Mouse (Mus musculus) kidney, embryonic 15.5 days (tissue): ENCODE results near the gene Elp1. TPM values are rescaled to one million over a fixed set of nuclear protein-coding genes. Genes with fewer than 3 reads are reported as not detected.

Experiments
- ATAC-seq: fragments of 200-750 bp; cut with Nextera tagmentation; replicated peaks from 2 replicates; pipeline ENCODE4 v1.8.0; 2017; ENCODE audit warnings: moderate TSS enrichment; ENCODE audit not compliant: low FRiP score
- H3K27ac ChIP-seq: fragments of 300-500 bp; sonication (generic); 2 replicates; pipeline ENCODE4 v1.5.1; 2015; ENCODE audit warnings: mild to moderate bottlenecking, inconsistent platforms
- H3K27me3 ChIP-seq: fragments of 300-500 bp; sonication (generic); 2 replicates; pipeline ENCODE4 v1.6.1; 2015; ENCODE audit warnings: inconsistent platforms
- H3K36me3 ChIP-seq: fragments of 300-500 bp; sonication (generic); 2 replicates; pipeline ENCODE4 v1.6.1; 2015; ENCODE audit warnings: inconsistent platforms
- H3K4me1 ChIP-seq: fragments of 300-500 bp; sonication (generic); 2 replicates; pipeline ENCODE4 v1.6.1; 2015; ENCODE audit warnings: inconsistent platforms
- H3K4me2 ChIP-seq: fragments of 300-500 bp; sonication (generic); 2 replicates; pipeline ENCODE4 v1.6.1; 2015; ENCODE audit warnings: moderate library complexity, mild to moderate bottlenecking, inconsistent platforms
- H3K4me3 ChIP-seq: fragments of 300-500 bp; sonication (generic); replicated peaks from 2 replicates; pipeline ENCODE4 v1.5.1; 2015; ENCODE audit warnings: mild to moderate bottlenecking, inconsistent platforms
- H3K9ac ChIP-seq: fragments of 300-500 bp; sonication (generic); 2 replicates; pipeline ENCODE4 v1.6.1; 2015; ENCODE audit warnings: mild to moderate bottlenecking, inconsistent platforms
- H3K9me3 ChIP-seq: fragments of 300-500 bp; sonication (generic); replicated peaks from 2 replicates; pipeline ENCODE4 v1.6.1; 2016; ENCODE audit warnings: inconsistent platforms
- WGBS: fragments of 180-500 bp; shearing (Covaris S2); methylation state at CpG from one replicate; pipeline ENCODE4 v1.1.7; 2015; ENCODE audit warnings: mixed read lengths; 5-methylcytosine and 5-hydroxymethylcytosine counted together
- polyA plus RNA-seq: library from polyadenylated mRNA; unstranded; fragments of >200 nt; fragmentation: Nextera tagmentation; extraction: Ambion mirVana; gene quantifications from 2 replicates; pipeline ENCODE4 v1.2.1, GENCODE M21; 2015

Elp1 gene
- polyA plus RNA-seq, 1 experiment from 2014 or later, result 44.1 TPM

- H3K9ac ChIP-seq, result no peak overlapping the region
- no peak overlapping the region for H3K4me2 ChIP-seq
- H3K9me3 ChIP-seq, result no peaks in the 10 kb centered on the region
- WGBS, result 94% methylated on average over 7 of the region's 7 CpGs
- no peak overlapping the region for H3K27ac ChIP-seq
- no peaks in the 10 kb centered on the region for H3K4me1 ChIP-seq
- H3K36me3 ChIP-seq, result peaks cover 97% of the 10 kb centered on the region
- H3K27me3 ChIP-seq, result no peaks in the 10 kb centered on the region
- no peak overlapping the region for H3K4me3 ChIP-seq
- no peak for ATAC-seq
These were observed 33.2 kb downstream of the Elp1 start for GRCm38 (mm10) chr4:56768913-56769312.

DNA sequence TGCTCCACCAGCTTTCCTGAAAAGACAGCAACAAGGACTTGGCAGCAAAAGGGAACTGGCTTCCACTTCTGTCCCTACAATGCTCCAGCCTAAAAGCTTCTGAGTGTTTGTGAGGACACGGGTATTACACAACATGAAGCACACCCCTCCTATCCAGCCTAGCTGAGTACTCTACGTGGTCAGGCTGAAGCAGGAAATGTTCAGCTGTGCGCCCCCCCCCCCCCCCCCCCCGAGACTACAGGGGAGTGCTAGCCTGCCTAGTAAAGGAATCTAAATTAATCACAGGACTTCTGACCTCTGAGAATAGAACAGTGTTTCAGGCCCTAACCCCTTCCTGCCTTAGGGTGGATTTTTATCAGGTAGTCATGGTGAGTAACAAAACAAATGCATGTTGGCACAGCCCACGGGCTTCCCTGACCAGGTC lies 34.3 kb downstream of the Elp1 start:
- H3K27me3 ChIP-seq, result no peaks in the 10 kb centered on the region
- ATAC-seq, result no peak
- 70% methylated on average over 5 of the region's 5 CpGs for WGBS

GRCm38 (mm10) chr4:56757693-56758092 lies 44.4 kb downstream of the Elp1 start:
- Histone ChIP-seq H3K27ac (no peak overlapping the region), H3K36me3 (peaks cover 99% of the 10 kb centered on the region), H3K4me2 (no peak overlapping the region), H3K4me3 (no peak overlapping the region), H3K9me3 (no peaks in the 10 kb centered on the region), H3K27me3 (no peaks in the 10 kb centered on the region), H3K4me1 (no peaks in the 10 kb centered on the region), H3K9ac (no peak overlapping the region)
- WGBS, result 100% methylated on average over 1 of the region's 1 CpGs
- no peak for ATAC-seq

More for the DNA sequence above, 34.3 kb downstream of the Elp1 start:
- Histone ChIP-seq H3K4me1 (no peaks in the 10 kb centered on the region), H3K9me3 (no peaks in the 10 kb centered on the region), H3K36me3 (peaks cover 97% of the 10 kb centered on the region), H3K4me2 (no peak overlapping the region), H3K9ac (no peak overlapping the region), H3K4me3 (no peak overlapping the region), H3K27ac (no peak overlapping the region)

DNA sequence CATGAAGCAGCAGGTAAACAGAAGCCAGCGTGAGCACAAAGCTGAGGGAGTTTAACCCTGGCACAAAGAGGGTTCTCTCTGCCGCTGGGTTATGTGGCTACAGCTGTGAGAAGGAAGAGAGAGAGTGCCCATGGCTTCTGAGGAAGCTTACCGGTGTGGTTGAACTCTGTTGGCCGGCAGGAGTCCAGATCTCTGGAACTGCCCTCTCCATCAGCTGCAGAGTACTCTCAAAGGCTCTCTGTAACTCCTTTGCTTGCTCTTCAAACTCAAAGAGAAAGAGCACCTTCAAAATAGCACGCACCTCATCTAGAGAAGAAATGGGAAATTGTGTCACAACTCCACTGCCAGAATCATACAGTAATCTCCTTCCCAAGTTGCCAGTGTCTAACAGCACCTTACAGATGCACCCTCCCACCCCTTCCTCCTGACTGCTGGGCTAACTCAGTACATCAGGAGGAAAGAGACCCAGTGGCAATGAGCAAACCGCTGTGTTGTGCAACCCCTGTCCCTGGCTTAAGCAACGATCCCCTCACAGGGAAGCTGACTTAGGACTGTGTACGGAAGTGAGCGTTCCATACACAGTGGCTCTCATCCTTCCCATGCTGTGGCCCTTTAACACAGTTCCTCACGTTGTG lies 45.0 kb downstream of the Elp1 start:
- Histone ChIP-seq H3K4me1 (no peaks in the 10 kb centered on the region), H3K27me3 (no peaks in the 10 kb centered on the region), H3K4me3 (no peak overlapping the region), H3K36me3 (peaks cover 96% of the 10 kb centered on the region), H3K9ac (no peak overlapping the region), H3K4me2 (no peak overlapping the region), H3K27ac (no peak overlapping the region), H3K9me3 (no peaks in the 10 kb centered on the region)
- ATAC-seq, result no peak
- 92% methylated on average over 10 of the region's 10 CpGs for WGBS

GRCm38 (mm10) chr4:56756021-56756420 lies 46.1 kb downstream of the Elp1 start:
- Histone ChIP-seq H3K4me1 (no peaks in the 10 kb centered on the region), H3K27ac (no peak overlapping the region), H3K9me3 (no peaks in the 10 kb centered on the region), H3K4me2 (no peak overlapping the region), H3K4me3 (no peak overlapping the region), H3K9ac (no peak overlapping the region), H3K36me3 (peaks cover 96% of the 10 kb centered on the region), H3K27me3 (no peaks in the 10 kb centered on the region)
- ATAC-seq, result no peak
- 92% methylated on average over 5 of the region's 5 CpGs for WGBS

DNA sequence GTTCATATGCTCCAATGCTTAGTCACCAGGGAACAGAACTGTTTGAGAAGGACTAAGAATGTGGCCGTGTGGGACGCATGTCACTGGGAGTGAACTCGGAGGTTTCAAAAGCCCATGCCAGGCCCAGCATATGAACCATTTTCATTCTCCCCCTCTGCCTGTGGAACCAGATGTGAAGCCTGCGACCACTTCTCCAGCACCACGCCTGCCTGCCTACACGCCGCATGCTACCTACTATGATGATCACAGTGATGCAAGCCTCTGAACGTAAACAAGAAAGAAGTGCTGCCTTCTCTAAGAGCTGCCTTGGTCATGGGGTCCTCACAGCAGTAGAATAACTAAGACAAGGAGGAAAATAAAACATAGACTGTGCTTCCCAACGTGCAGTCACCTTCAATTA lies 54.7 kb downstream of the Elp1 start:
- no peak overlapping the region for H3K9ac ChIP-seq
- H3K27ac ChIP-seq, result no peak overlapping the region
- WGBS, result 94% methylated on average over 9 of the region's 9 CpGs
- no peaks in the 10 kb centered on the region for H3K27me3 ChIP-seq
- no peaks in the 10 kb centered on the region for H3K4me1 ChIP-seq
- H3K9me3 ChIP-seq, result no peaks in the 10 kb centered on the region
- peaks cover 71% of the 10 kb centered on the region for H3K36me3 ChIP-seq
- no peak for ATAC-seq
- no peak overlapping the region for H3K4me3 ChIP-seq
- no peak overlapping the region for H3K4me2 ChIP-seq

DNA sequence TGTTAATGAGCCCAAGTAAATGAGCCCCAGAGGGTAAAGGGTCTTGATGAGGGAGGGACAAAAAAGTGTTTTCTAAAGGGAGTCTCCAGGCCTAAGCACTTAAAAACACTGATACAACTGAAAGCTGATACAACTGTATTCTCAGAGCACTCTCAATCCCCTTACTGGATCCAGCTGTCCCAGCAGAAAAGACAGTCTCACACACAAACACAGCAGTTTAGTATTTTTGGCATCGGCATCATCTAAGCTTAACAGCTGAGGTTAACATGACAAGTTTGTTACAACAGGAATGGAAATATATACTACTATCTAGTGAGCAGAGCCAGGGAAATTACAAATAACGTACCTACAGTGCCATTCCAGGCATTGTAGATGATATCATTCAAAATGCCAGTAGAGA lies 55.8 kb downstream of the Elp1 start:
- no peak overlapping the region for H3K9ac ChIP-seq
- H3K9me3 ChIP-seq, result no peaks in the 10 kb centered on the region
- ATAC-seq, result no peak
- H3K4me1 ChIP-seq, result no peaks in the 10 kb centered on the region
- H3K4me3 ChIP-seq, result no peak overlapping the region
- no peak overlapping the region for H3K27ac ChIP-seq
- H3K27me3 ChIP-seq, result no peaks in the 10 kb centered on the region
- peaks cover 63% of the 10 kb centered on the region for H3K36me3 ChIP-seq
- H3K4me2 ChIP-seq, result no peak overlapping the region
- WGBS, result 74% methylated on average over 2 of the region's 2 CpGs

GRCm38 (mm10) chr4:56743363-56744195 lies 58.6 kb downstream of the Elp1 start, which contains the start of gene Actl7a:
TSS of gene Actl7a (plus strand) at chr4:56743413.
- 97% methylated on average over 21 of the region's 21 CpGs for WGBS
- Histone ChIP-seq H3K27ac (no peak within 1 kb of the TSS), H3K9me3 (no peaks in the 10 kb centered on the region), H3K4me2 (no peak within 1 kb of the TSS), H3K36me3 (peaks cover 37% of the 10 kb centered on the region), H3K27me3 (no peaks in the 10 kb centered on the region), H3K4me3 (no peak within 1 kb of the TSS), H3K4me1 (no peaks in the 10 kb centered on the region), H3K9ac (no peak within 1 kb of the TSS)
- ATAC-seq, result no peak

DNA sequence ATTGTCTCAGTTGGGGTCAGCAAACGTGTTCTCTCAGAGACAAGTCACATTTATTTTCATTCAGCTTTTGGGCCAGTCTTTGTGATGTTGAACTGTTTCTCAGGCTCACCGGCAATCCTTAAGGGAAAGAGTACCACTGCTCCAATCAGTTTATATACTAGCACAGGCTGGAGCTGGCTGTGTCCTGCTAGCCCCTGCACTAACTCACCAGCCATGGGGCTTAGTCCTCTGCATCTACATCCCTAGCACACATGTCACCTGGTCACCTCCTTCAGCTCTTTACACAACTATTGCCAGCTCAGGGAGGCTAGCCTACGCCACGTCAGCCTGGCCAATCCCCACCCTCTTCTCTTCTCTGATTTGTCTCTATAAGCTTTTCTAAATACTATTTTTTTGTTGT lies 59.4 kb downstream of the Elp1 start:
- Histone ChIP-seq H3K9ac (no peak overlapping the region), H3K4me3 (no peak overlapping the region), H3K27ac (no peak overlapping the region), H3K4me2 (no peak overlapping the region), H3K27me3 (no peaks in the 10 kb centered on the region), H3K36me3 (peaks cover 29% of the 10 kb centered on the region), H3K4me1 (no peaks in the 10 kb centered on the region), H3K9me3 (no peaks in the 10 kb centered on the region)
- 90% methylated on average over 4 of the region's 4 CpGs for WGBS
- no peak for ATAC-seq

DNA sequence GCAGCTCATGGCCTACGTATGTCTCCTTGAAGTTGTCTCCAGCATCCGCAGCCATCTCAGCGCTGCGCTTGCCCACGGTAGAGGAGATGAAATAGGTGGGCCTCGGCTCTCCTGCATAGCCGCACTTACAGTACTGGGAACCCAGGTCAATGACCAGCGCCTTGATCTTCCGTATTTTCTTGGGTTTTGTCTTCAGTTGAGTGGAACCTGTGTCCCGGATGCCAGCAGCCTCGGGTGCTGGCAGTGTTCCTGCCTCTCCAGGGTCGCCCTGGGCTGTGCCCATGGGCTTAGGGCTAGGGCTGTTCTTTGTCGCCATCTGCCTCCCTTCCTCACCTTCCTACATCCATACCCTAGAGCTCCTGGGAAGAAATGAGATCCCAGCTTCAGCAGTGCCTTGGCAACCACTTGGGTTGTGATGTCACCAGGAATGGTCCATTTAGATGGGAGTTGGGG lies 61.1 kb downstream of the Elp1 start, which contains the start of gene Actl7b:
Gene Actl7b, minus strand, starts transcription at position 403 of the 453 bp plus-strand sequence.
- H3K9ac ChIP-seq, result no peak within 1 kb of the TSS
- WGBS, result 95% methylated on average over 13 of the region's 13 CpGs
- no peaks in the 10 kb centered on the region for H3K27me3 ChIP-seq
- H3K27ac ChIP-seq, result no peak within 1 kb of the TSS
- H3K36me3 ChIP-seq, result peaks cover 17% of the 10 kb centered on the region
- H3K4me1 ChIP-seq, result no peaks in the 10 kb centered on the region
- no peak within 1 kb of the TSS for H3K4me3 ChIP-seq
- no peak for ATAC-seq
- no peaks in the 10 kb centered on the region for H3K9me3 ChIP-seq
- no peak within 1 kb of the TSS for H3K4me2 ChIP-seq

- H3K27ac ChIP-seq, result no peak overlapping the region
- 93% methylated on average over 20 of the region's 20 CpGs for WGBS
- peaks cover 17% of the 10 kb centered on the region; the same call in 1 of the 2 replicates for H3K36me3 ChIP-seq
- H3K4me2 ChIP-seq, result no peak overlapping the region
- H3K4me3 ChIP-seq, result no peak overlapping the region
- no peaks in the 10 kb centered on the region for H3K27me3 ChIP-seq
- no peaks in the 10 kb centered on the region for H3K4me1 ChIP-seq
- no peak for ATAC-seq
- H3K9ac ChIP-seq, result no peak overlapping the region
- no peaks in the 10 kb centered on the region for H3K9me3 ChIP-seq
These were observed 61.5 kb downstream of the Elp1 start for GRCm38 (mm10) chr4:56740611-56741010.

DNA sequence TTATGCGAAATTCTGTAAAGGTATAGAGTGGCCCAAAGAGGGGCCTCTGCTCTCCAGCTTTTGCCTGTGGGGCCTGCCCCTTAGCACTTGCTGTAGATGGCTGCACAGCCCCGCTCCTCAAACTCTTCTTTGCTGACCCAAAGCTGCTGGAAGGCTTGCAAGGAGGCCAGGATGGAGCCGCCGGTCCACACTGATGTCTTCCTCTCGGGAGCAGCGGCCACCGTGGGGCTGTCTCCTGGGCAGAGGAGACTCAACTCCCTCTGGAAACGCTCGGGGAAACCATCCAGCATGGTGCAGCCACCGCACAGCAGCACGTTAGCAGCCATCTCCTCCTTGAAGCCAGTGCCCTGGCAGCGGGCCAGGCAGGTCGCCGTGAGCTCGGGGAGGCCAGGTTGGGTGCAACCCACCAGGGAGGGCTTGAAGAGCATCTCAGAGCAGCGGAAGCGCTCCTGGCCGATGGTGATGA lies 62.1 kb downstream of the Elp1 start, which contains the start of gene Gm26657:
Gene Gm26657, plus strand, starts transcription at position 51 of the 466 bp plus-strand sequence.
- Histone ChIP-seq H3K36me3 (peaks cover 13% of the 10 kb centered on the region; the same call in 1 of the 2 replicates), H3K4me1 (no peaks in the 10 kb centered on the region), H3K9ac (no peak within 1 kb of the TSS), H3K27ac (no peak within 1 kb of the TSS), H3K4me2 (no peak within 1 kb of the TSS), H3K27me3 (no peaks in the 10 kb centered on the region), H3K4me3 (no peak within 1 kb of the TSS), H3K9me3 (no peaks in the 10 kb centered on the region)
- ATAC-seq, result no peak
- WGBS, result 91% methylated on average over 18 of the region's 18 CpGs
